Mouse (Mus musculus) ES-E14 (cell line): ENCODE measurements at regions not wholly inside any gene's neighbourhood (a gene's known extent, or its start where the extent isn't known, plus 50 kb on each side); places are given as distances from the start of the nearest gene placed in this dataset.

Source experiments
- DNase-seq: peaks from one replicate; pipeline ENCODE4 v3.0.0-alpha.2; 2013; ENCODE audit warnings: low read depth, low spot score
- H3K27ac ChIP-seq: 2 replicates; pipeline ENCODE4 v1.5.1; 2012; ENCODE audit warnings: low read depth, mild to moderate bottlenecking, low read length, moderate library complexity, mixed read lengths; ENCODE audit not compliant: poor library complexity, insufficient read depth, severe bottlenecking
- H3K36me3 ChIP-seq: 2 replicates; pipeline ENCODE4 v1.6.1; 2012; ENCODE audit warnings: mild to moderate bottlenecking, low read length, moderate library complexity, mixed read lengths; ENCODE audit not compliant: control insufficient read depth, poor library complexity, insufficient read depth, severe bottlenecking
- H3K4me1 ChIP-seq, 2 experiments: fragments of 150-350 bp in 1 of 2; sonication (generic) in 1 of 2; 2 replicates each; pipeline ENCODE4 v1.6.1; 2012; ENCODE audit warnings: low read length in 2 of 2, mild to moderate bottlenecking in 1 of 2, mixed read lengths in 1 of 2; ENCODE audit not compliant: control insufficient read depth in 2 of 2, insufficient read depth in 2 of 2, poor library complexity in 1 of 2
- H3K4me3 ChIP-seq, 2 experiments: fragments of 150-350 bp in 1 of 2; sonication (generic) in 1 of 2; 2 replicates each; pipeline ENCODE4 v1.5.1; 2012; ENCODE audit warnings: low read length in 2 of 2, low read depth in 1 of 2, mild to moderate bottlenecking in 1 of 2, mixed read lengths in 1 of 2; ENCODE audit not compliant: insufficient read depth in 1 of 2, poor library complexity in 1 of 2, severe bottlenecking in 1 of 2
- H3K9ac ChIP-seq: 2 replicates; pipeline ENCODE4 v1.6.1; 2012; ENCODE audit warnings: low read depth, mild to moderate bottlenecking, low read length, mixed read lengths; ENCODE audit not compliant: poor library complexity, insufficient read depth, severe bottlenecking
- H3K9me3 ChIP-seq: fragments of 150-350 bp; sonication (generic); 2 replicates; pipeline ENCODE4 v1.6.1; 2012; ENCODE audit warnings: low read depth, mild to moderate bottlenecking, low read length; ENCODE audit not compliant: control insufficient read depth, insufficient read depth
- CHD2 ChIP-seq: IDR thresholded peaks from 2 replicates; pipeline ENCODE4 v1.6.1; 2014; ENCODE audit warnings: mild to moderate bottlenecking, low read depth, low read length, inconsistent platforms
- HCFC1 ChIP-seq: IDR thresholded peaks from 2 replicates; pipeline ENCODE4 v1.6.1; 2012; ENCODE audit warnings: low read length, inconsistent platforms, borderline replicate concordance; ENCODE audit not compliant: insufficient read depth
- MAFK ChIP-seq: IDR thresholded peaks from 2 replicates; pipeline ENCODE4 v1.6.1; 2014; ENCODE audit warnings: mild to moderate bottlenecking, low read depth, low read length, inconsistent platforms; ENCODE audit not compliant: insufficient read depth
- ZC3H11A ChIP-seq: IDR thresholded peaks from 2 replicates; pipeline ENCODE4 v1.6.1; 2012; ENCODE audit warnings: low read depth, mild to moderate bottlenecking, inconsistent platforms, low read length, borderline replicate concordance
- ZNF384 ChIP-seq: IDR thresholded peaks from 2 replicates; pipeline ENCODE4 v1.6.1; 2012; ENCODE audit warnings: low read depth, low read length, inconsistent platforms
- in situ Hi-C, 2 experiments: fragments of 600-800 bp; cut with MboI; formaldehyde crosslinking; loops; one replicate each; pipeline ENCODE4 v1.15.1; 2025; ENCODE audit warnings: low sequenced_read_pairs in 2 of 2, inconsistent platforms in 1 of 2; ENCODE audit not compliant: unreplicated experiment in 2 of 2

GRCm38 (mm10) chr14:66478562-66478961, 469.6 kb upstream of the Gulo start:
- no peaks in the 10 kb centered on the region for H3K9me3 ChIP-seq
- H3K36me3 ChIP-seq = no peaks in the 10 kb centered on the region
- in situ Hi-C loops = no loop called here
- H3K9ac ChIP-seq = no peak overlapping the region
- no peak overlapping the region for H3K4me3 ChIP-seq
- DNase-seq = no peak
- no peak overlapping the region for H3K27ac ChIP-seq
- TF ChIP-seq CHD2 = no peak
- TF ChIP-seq ZNF384 = no peak
- no peaks in the 10 kb centered on the region for H3K4me1 ChIP-seq

GRCm38 (mm10) chr14:66475026-66475425, 466.0 kb upstream of the Gulo start:
- Histone ChIP-seq H3K36me3 (no peaks in the 10 kb centered on the region), H3K4me3 (no peak overlapping the region), H3K4me1 (no peaks in the 10 kb centered on the region), H3K9me3 (no peaks in the 10 kb centered on the region), H3K27ac (no peak overlapping the region), H3K9ac (no peak overlapping the region)
- peak; percentile 21 for DNase-seq
- TF ChIP-seq HCFC1 (no peak), CHD2 (no peak), ZC3H11A (no peak), ZNF384 (no peak), MAFK (no peak)
- in situ Hi-C loops = no loop called here

- in situ Hi-C loops = no loop called here
- H3K27ac ChIP-seq = no peak overlapping the region
- H3K36me3 ChIP-seq = no peaks in the 10 kb centered on the region
- no peaks in the 10 kb centered on the region for H3K9me3 ChIP-seq
- DNase-seq = no peak
- H3K9ac ChIP-seq = no peak overlapping the region
- no peak for TF ChIP-seq HCFC1
- TF ChIP-seq ZC3H11A = no peak
- TF ChIP-seq CHD2 = no peak
- TF ChIP-seq ZNF384 = no peak
- TF ChIP-seq MAFK = no peak
- no peak overlapping the region for H3K4me3 ChIP-seq
- H3K4me1 ChIP-seq = no peaks in the 10 kb centered on the region
Observed at GRCm38 (mm10) chr14:66473251-66473550, 464.2 kb upstream of the Gulo start.

- Histone ChIP-seq H3K4me1 (no peaks in the 10 kb centered on the region), H3K36me3 (no peaks in the 10 kb centered on the region), H3K27ac (no peak overlapping the region), H3K4me3 (no peak overlapping the region), H3K9ac (no peak overlapping the region), H3K9me3 (no peaks in the 10 kb centered on the region)
- DNase-seq = no peak
- in situ Hi-C loops = no loop called here
- TF ChIP-seq HCFC1 (no peak), ZNF384 (no peak), ZC3H11A (no peak), MAFK (no peak), CHD2 (no peak)
Observed at GRCm38 (mm10) chr14:66472537-66473250, 463.7 kb upstream of the Gulo start.

- in situ Hi-C loops = no loop called here
- Histone ChIP-seq H3K27ac (no peak overlapping the region), H3K9ac (no peak overlapping the region), H3K9me3 (no peaks in the 10 kb centered on the region), H3K4me3 (no peak overlapping the region), H3K36me3 (no peaks in the 10 kb centered on the region), H3K4me1 (no peaks in the 10 kb centered on the region)
- DNase-seq = no peak
- TF ChIP-seq ZNF384 (no peak), CHD2 (no peak), ZC3H11A (no peak), MAFK (no peak), HCFC1 (no peak)
Observed at GRCm38 (mm10) chr14:66462081-66462480, 453.1 kb upstream of the Gulo start.
